Mouse (Mus musculus) urinary bladder, postnatal 4 days (tissue): ENCODE data around the gene Wnt11.

Experiments
- DNase-seq, 2 experiments: peaks; one replicate each; pipeline ENCODE4 v3.0.0; 2021 to 2022; ENCODE audit warnings: low spot score in 2 of 2

Gene Wnt11

DNA sequence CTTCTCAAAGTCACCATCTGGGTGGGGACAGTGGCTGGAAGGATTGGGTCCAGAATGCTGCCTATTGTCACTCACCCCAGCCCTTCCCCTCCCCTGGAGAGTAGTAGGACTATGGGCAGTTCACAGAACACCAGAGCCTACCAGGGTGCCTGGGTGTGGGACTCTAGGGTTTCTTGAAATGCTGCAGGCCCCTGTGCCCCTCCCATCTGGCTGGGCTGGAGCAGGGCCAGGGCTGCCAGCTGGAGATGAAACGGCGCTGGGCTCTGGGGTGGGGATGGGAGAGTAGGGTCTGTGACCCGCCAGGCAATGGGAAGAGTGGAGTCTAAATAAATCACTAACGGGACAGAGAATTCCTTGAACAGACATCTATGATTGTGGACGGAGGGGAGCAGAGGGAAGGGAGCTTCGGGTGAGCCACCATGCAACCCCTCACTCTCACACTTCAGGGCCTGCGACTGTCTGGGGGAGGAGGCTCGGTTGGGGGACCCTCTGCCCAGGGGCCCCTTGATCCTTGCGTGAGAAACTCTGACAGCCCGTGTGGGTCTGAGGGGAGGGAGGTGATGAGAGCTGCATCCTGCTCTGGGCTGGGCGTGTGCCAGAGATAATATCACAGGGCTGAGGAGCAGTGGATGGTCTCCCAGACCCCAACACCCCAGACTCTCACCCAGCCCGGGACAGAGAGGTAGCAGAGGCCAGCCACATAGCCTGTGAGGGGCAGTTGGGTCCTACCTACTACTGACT is 32.3 kb downstream of the Wnt11 start:
- DNase-seq = no peak

DNA sequence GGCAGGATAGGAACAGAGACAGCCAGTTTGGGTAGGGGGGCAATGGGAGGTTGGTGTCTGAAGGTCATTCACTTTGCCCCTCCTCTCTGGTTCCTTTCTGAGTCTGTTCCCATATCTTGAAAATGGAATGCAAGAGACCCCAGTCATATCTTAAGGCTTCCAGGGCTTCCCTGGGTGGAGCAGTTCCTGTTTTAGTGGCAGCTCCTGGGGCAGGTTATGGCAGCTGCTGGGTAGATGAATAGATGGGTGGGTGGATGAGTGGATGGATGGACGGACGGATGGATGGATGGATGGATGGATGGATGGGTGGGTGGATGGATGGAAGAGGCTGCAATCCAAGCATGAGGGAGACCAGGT is 32.9 kb downstream of the Wnt11 start:
- no peak for DNase-seq

DNA sequence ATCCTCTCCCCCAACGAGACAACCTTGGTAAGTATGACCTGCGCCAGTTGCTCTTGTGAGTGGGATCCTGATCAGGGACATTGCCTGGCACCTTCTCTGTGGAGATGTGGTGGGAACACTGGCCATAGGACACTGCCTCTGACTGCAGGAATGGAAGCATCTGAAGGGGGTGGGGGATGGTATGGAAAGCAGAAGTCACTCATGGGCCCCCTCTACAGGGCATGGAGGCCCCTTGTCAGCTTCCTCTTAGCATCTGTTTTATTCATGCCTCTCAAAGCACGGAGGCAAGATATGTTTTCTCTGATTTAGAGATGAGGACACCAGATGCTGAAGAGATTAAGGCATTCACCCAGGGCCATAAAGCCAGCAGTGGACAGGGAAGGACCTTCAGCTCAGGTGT is 34.2 kb downstream of the Wnt11 start:
- no peak for DNase-seq

GRCm38 (mm10) chr7:98870791-98871190 is 35.9 kb downstream of the Wnt11 start:
- DNase-seq = no peak

DNA sequence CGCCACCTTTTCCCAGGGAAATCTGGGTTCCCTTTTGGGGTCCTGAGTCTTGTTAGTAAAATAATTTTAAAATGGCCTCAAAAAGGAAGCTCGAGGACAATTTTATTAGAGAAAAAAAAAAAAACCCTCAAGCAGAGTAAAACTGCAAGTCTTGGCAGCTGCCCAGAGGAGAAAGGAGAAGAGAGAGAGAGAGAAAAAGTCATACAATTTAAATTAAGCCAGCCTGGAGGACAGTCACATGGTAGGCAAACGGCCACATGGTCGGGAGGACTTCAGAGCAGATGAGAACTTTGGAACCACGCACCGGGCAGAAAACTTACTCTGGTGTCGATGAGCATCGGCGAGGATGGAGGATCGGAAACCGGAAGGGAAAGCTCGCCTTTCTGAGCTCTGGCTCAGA is 37.0 kb downstream of the Wnt11 start:
- no peak for DNase-seq

- DNase-seq = no peak
Observed at GRCm38 (mm10) chr7:98873316-98873715, 38.4 kb downstream of the Wnt11 start.

- no peak for DNase-seq
Observed at GRCm38 (mm10) chr7:98874411-98874951, 39.6 kb downstream of the Wnt11 start.

GRCm38 (mm10) chr7:98875390-98875990 is 40.6 kb downstream of the Wnt11 start:
- no peak for DNase-seq

GRCm38 (mm10) chr7:98876119-98876518 is 41.2 kb downstream of the Wnt11 start:
- no peak for DNase-seq

- DNase-seq = no peak
Observed at GRCm38 (mm10) chr7:98879176-98879575, 44.3 kb downstream of the Wnt11 start.

- DNase-seq = no peak
Observed at GRCm38 (mm10) chr7:98881887-98882286, 47.0 kb downstream of the Wnt11 start.

- no peak for DNase-seq
Observed at GRCm38 (mm10) chr7:98887811-98888261, 52.9 kb downstream of the Wnt11 start.

DNA sequence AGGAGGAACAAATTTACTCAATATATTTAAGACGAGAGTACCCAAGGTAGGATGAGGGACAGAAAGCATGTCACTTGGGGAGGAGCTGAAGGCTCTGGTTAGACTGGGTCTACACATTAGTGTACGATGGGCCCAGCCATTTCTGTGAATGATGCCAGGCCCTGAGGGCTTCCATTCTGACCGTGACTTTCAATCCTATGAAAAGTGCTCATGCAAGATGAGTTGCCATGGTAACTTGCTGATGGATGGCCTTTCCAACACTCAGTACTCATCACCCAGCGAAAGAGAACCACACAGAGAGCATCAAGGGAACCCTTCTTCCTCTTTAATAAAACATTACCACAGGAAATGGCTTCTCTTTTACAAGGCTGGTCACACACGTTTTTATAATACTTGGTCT is 53.9 kb downstream of the Wnt11 start:
- DNase-seq = no peak

DNA sequence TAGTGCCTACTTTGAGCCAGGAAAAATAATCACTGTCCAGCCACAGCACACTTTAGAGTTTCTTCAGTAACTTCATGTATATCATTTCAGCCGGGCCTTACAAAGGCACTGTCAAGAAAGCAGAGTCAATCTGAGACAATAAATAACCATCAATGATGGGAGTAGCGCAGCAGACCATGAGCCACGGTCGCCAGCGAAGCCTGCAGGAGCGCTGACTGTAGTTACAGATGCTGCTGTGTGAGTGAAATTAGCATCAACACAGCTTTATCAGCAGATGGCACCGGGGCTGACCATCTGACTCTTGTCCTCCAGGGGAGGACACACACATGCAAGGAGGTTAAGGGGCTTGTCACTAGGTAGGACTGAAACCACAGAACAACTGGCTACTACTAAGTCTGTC is 54.3 kb downstream of the Wnt11 start:
- no peak for DNase-seq

- no peak for DNase-seq
Observed at GRCm38 (mm10) chr7:98893144-98893543, 58.2 kb downstream of the Wnt11 start.

GRCm38 (mm10) chr7:98894305-98894704 is 59.4 kb downstream of the Wnt11 start:
- DNase-seq = no peak

DNA sequence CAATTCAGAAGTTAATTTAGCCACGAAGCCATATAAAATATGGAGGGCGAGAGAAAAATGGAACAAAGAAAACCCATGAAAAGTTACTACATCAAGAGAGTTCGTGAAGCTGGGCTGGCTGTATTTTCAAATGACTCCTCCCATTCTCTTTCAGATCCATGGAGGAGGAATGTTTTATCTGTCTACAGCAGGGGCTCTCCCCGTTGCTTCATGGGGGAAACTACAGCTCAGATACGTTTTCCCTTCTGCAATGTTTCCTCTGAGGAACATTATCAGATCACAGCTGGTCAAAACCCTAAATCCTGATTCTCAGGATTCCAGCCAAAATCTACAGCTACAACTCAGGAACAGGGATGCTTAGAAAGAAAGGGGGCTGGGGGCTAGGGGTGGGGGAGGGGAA is 59.9 kb downstream of the Wnt11 start:
- DNase-seq = no peak

DNA sequence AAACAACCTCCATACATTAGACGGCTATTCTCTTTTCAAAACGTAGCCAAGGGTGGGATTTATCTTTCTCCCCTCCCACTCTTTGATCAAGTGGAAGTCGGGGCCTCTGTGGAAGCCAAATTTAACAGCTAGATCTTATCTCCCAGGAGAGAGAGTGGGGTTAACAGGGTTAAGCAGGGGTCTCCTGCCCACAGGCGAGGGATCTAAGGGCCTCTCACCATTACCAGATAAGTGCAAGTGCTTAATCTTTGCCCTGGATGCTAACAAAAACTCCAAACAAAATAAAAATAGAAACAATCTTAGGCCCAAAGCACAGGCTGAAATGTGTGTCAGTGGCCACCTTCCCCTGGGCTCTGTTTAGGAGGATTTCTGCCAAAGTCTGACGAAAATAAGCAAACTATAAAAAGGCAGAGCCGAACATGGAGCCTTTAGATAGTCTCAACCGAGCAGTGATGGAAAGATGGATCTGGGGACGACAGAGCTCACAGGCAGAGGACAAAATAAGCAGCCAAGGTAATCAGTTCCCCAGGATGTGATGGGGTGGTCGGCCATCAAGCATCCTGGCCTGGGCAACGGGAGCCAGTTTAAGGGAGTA is 60.7 kb downstream of the Wnt11 start:
- no peak for DNase-seq

DNA sequence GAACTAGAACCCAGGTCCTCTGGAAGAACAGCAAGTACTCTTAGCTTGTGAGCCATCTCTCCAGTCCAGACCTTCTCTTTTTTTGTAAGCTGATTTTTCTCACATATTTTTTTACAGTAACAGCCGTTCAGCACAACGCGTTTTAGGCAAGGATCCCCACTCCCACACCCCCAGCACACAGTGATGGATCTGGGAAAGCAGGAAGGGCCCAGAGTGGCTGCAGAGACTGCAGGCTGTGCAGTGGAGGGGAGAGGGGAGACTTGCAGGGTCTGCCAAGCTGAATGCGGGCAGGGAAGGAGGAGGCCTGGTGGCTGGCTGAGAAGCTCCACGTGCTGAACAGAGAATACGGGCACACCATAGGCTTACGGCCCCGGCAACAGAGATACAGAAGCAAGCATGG is 62.4 kb downstream of the Wnt11 start:
- no peak for DNase-seq

GRCm38 (mm10) chr7:98899815-98900214 is 64.9 kb downstream of the Wnt11 start:
- no peak for DNase-seq

GRCm38 (mm10) chr7:98901120-98901519 is 66.2 kb downstream of the Wnt11 start:
- no peak for DNase-seq

- DNase-seq = no peak
Observed at GRCm38 (mm10) chr7:98903884-98904283, 69.0 kb downstream of the Wnt11 start.
